Mouse (Mus musculus): Measurements from ENCODE around the gene Fstl5. TPM values are rescaled to one million over a fixed set of nuclear protein-coding genes. Genes with fewer than 3 reads are reported as not detected.

Fstl5 gene
- polyA plus RNA-seq, 1 experiment from 2014 or later: not detected

GRCm38 (mm10) chr3:76697134-76697629, 623.1 kb downstream of the Fstl5 start:
- CTCF ChIA-PET: no interaction called here
- in situ Hi-C loops (cut with MboI; ENCODE audit: low pct_unique_long_range_greater_than_20kb): no loop called here
- POLR2A ChIA-PET: no interaction called here
- no peaks in the 10 kb centered on the region for H3K27me3 ChIP-seq
- TF ChIP-seq CTCF (IDR thresholded peaks at IDR 0.05): no peak
- DNase-seq (ENCODE audit: low read depth, low spot score) (no peak), ATAC-seq (no peak)

GRCm38 (mm10) chr3:76739221-76739620, 665.2 kb downstream of the Fstl5 start:
- ChIA-PET CTCF (no interaction called here), POLR2A (no interaction called here)
- no peak for DNase-seq (ENCODE audit: low read depth, low spot score)
- no peaks in the 10 kb centered on the region for H3K27me3 ChIP-seq
- no peak for TF ChIP-seq CTCF (IDR thresholded peaks at IDR 0.05)
- no peak for ATAC-seq
- in situ Hi-C loops (cut with MboI; ENCODE audit: low pct_unique_long_range_greater_than_20kb): no loop called here

Other genes starting within 250 kb of the Fstl5 start
- 59.2 TPM for gene Golim4, start 117.3 kb upstream of the Fstl5 start, polyA plus RNA-seq (2021)

Measured in Patski (cell line).